Mouse (Mus musculus): Measurements from ENCODE around the gene Lce1l. TPM values are rescaled to one million over a fixed set of nuclear protein-coding genes. Genes with fewer than 3 reads are reported as not detected.

The Lce1l gene
- total RNA-seq (2012; rRNA removed) (not detected in 2 replicates), total RNA-seq (2014; rRNA removed) (not detected in 2 replicates), polyA plus RNA-seq (2012; ENCODE audit: insufficient read length, low read depth) (not detected in 2 replicates)

GRCm38 (mm10) chr3:92851186-92851585, at the start of gene Lce1l:
Gene Lce1l (minus strand): TSS chr3:92851286.
- TF ChIP-seq MAX (IDR thresholded peaks at IDR 0.05; ENCODE audit: low read length): no peak
- H3K4me1 ChIP-seq (ENCODE audit: control insufficient read depth in 1 of 2, insufficient read depth in 2 of 2): no peaks in the 10 kb centered on the region
- no peak for DNase-seq (ENCODE audit: extremely low read depth)
- H3K27me3 ChIP-seq (replicated peaks): no peaks in the 10 kb centered on the region
- H3K36me3 ChIP-seq (replicated peaks in 1 of 2; ENCODE audit: control insufficient read depth in 1 of 2, insufficient read depth in 1 of 2, low read length in 1 of 2): no peaks in the 10 kb centered on the region
- H3K9me3 ChIP-seq (replicated peaks; ENCODE audit: low read length): no peaks in the 10 kb centered on the region
- H3K27ac ChIP-seq (ENCODE audit: insufficient read depth, low read depth): no peak within 1 kb of the TSS
- H3K9ac ChIP-seq (ENCODE audit: insufficient read depth, low read depth): no peak within 1 kb of the TSS
- dilution Hi-C loops (cut with MboI; ENCODE audit: extremely low pct_ligation_motif_present, extremely low pct_unique_long_range_greater_than_20kb, low sequenced_read_pairs) (no loop called here), in situ Hi-C loops (cut with MboI; ENCODE audit: low pct_ligation_motif_present, low pct_unique_long_range_greater_than_20kb, low sequenced_read_pairs) (no loop called here)
- no peak within 1 kb of the TSS for H3K4me2 ChIP-seq (ENCODE audit: insufficient read depth, low read depth, poor library complexity, severe bottlenecking)
- H3K4me3 ChIP-seq (replicated peaks in 1 of 3; ENCODE audit: low read depth in 2 of 3, low read length in 2 of 3, poor library complexity in 1 of 3): no peak within 1 kb of the TSS
- no peaks in the 10 kb centered on the region for H3K79me2 ChIP-seq (replicated peaks; ENCODE audit: control insufficient read depth, extremely low read depth, insufficient read depth, poor library complexity, severe bottlenecking)

- Histone ChIP-seq H3K27ac (ENCODE audit: insufficient read depth, low read depth) (no peak overlapping the region), H3K9me3 (replicated peaks; ENCODE audit: low read length) (no peaks in the 10 kb centered on the region), H3K27me3 (replicated peaks) (no peaks in the 10 kb centered on the region), H3K36me3 (replicated peaks in 1 of 2; ENCODE audit: control insufficient read depth in 1 of 2, insufficient read depth in 1 of 2, low read length in 1 of 2) (no peaks in the 10 kb centered on the region), H3K4me3 (replicated peaks in 1 of 3; ENCODE audit: low read depth in 2 of 3, low read length in 2 of 3, poor library complexity in 1 of 3) (no peak overlapping the region), H3K4me2 (ENCODE audit: insufficient read depth, low read depth, poor library complexity, severe bottlenecking) (no peak overlapping the region), H3K79me2 (replicated peaks; ENCODE audit: control insufficient read depth, extremely low read depth, insufficient read depth, poor library complexity, severe bottlenecking) (no peaks in the 10 kb centered on the region), H3K4me1 (ENCODE audit: control insufficient read depth in 1 of 2, insufficient read depth in 2 of 2) (no peaks in the 10 kb centered on the region), H3K9ac (ENCODE audit: insufficient read depth, low read depth) (no peak overlapping the region)
- no peak for TF ChIP-seq RAD21 (IDR thresholded peaks at IDR 0.05; ENCODE audit: low read depth, low read length)
- TF ChIP-seq MEF2A (IDR thresholded peaks at IDR 0.05; ENCODE audit: borderline replicate concordance, low read depth, low read length): no peak
- no peak for TF ChIP-seq CHD1 (IDR thresholded peaks at IDR 0.05; ENCODE audit: low read depth, low read length)
- TF ChIP-seq MAZ (IDR thresholded peaks at IDR 0.05; ENCODE audit: low read depth, low read length): no peak
- no peak for TF ChIP-seq E2F4 (IDR thresholded peaks at IDR 0.05; ENCODE audit: insufficient replicate concordance, low read depth, low read length)
- no peak for TF ChIP-seq SIN3A (IDR thresholded peaks at IDR 0.05; ENCODE audit: low read length)
- TF ChIP-seq UBTF (IDR thresholded peaks at IDR 0.05; ENCODE audit: low read depth, low read length): no peak
- no peak for TF ChIP-seq POLR2A (IDR thresholded peaks at IDR 0.05; ENCODE audit: low read depth, low read length)
- TF ChIP-seq KAT2A (IDR thresholded peaks at IDR 0.05; ENCODE audit: insufficient replicate concordance, low read length): no peak
- no peak for TF ChIP-seq IRF4 (IDR thresholded peaks at IDR 0.05; ENCODE audit: low read depth, low read length)
- no peak for TF ChIP-seq ZNF384 (IDR thresholded peaks at IDR 0.05; ENCODE audit: low read depth, low read length)
- no peak for TF ChIP-seq TBP (conservative IDR thresholded peaks at IDR 0.05; ENCODE audit: low read depth, low read length)
- TF ChIP-seq MYC (IDR thresholded peaks at IDR 0.05; ENCODE audit: low read depth, low read length): no peak
- no peak for TF ChIP-seq RCOR1 (conservative IDR thresholded peaks at IDR 0.05; ENCODE audit: low read depth, low read length)
- TF ChIP-seq CTCF (conservative IDR thresholded peaks at IDR 0.05 in 1 of 2, IDR thresholded peaks at IDR 0.05 in 1 of 2; ENCODE audit: low read depth in 2 of 2, low read length in 2 of 2): no peak
- no peak for TF ChIP-seq EP300 (IDR thresholded peaks at IDR 0.05; ENCODE audit: low read length)
- TF ChIP-seq USF2 (conservative IDR thresholded peaks at IDR 0.05; ENCODE audit: low read depth, low read length): no peak
- dilution Hi-C loops (cut with MboI; ENCODE audit: extremely low pct_ligation_motif_present, extremely low pct_unique_long_range_greater_than_20kb, low sequenced_read_pairs): no loop called here
- in situ Hi-C loops (cut with MboI; ENCODE audit: low pct_ligation_motif_present, low pct_unique_long_range_greater_than_20kb, low sequenced_read_pairs): no loop called here
- no peak for DNase-seq (ENCODE audit: extremely low read depth)
Observed at GRCm38 (mm10) chr3:92894489-92894888, 43.4 kb upstream of the Lce1l start.
